Mouse (Mus musculus): ENCODE data around the gene Ggps1. TPM values are rescaled to one million over a fixed set of nuclear protein-coding genes. Genes with fewer than 3 reads are reported as not detected.

Gene Ggps1
- total and polyA plus RNA-seq, 2 experiments from 2014 or later = 80.0 to 120 TPM

- DNase-seq (ENCODE audit: low spot score) (no peak), ATAC-seq (no peak)
- 97% methylated on average over 2 of the region's 2 CpGs for WGBS
- peaks cover 14% of the 10 kb centered on the region for H3K36me3 ChIP-seq (ENCODE audit: insufficient read depth, low read length)
- H3K4me3 ChIP-seq (ENCODE audit: low read length) = no peak overlapping the region
- H3K4me1 ChIP-seq (ENCODE audit: insufficient read depth, low read length) = no peaks in the 10 kb centered on the region
- no peak overlapping the region for H3K27ac ChIP-seq
- H3K9me3 ChIP-seq (ENCODE audit: low read length) = no peaks in the 10 kb centered on the region
- H3K9ac ChIP-seq (replicated peaks; ENCODE audit: low read length) = no peak overlapping the region
- H3K27me3 ChIP-seq (ENCODE audit: insufficient read depth, low read length) = no peaks in the 10 kb centered on the region
- no peak for TF ChIP-seq CTCF (IDR thresholded peaks at IDR 0.05; ENCODE audit: low read depth)
- no peak overlapping the region for H3K4me2 ChIP-seq (ENCODE audit: low read depth, low read length)
These were observed 49.3 kb downstream of the Ggps1 start for GRCm38 (mm10) chr13:14014001-14014400.

- no peak for DNase-seq (ENCODE audit: low spot score)
- no peak overlapping the region for H3K4me3 ChIP-seq (ENCODE audit: low read length)
- 97% methylated on average over 4 of the region's 4 CpGs for WGBS
- H3K27ac ChIP-seq = no peak overlapping the region
- no peak for ATAC-seq
- no peaks in the 10 kb centered on the region for H3K9me3 ChIP-seq (ENCODE audit: low read length)
- H3K4me2 ChIP-seq (ENCODE audit: low read depth, low read length) = no peak overlapping the region
- peaks cover 9% of the 10 kb centered on the region; the same call in 1 of the 2 replicates for H3K36me3 ChIP-seq (ENCODE audit: insufficient read depth, low read length)
- H3K27me3 ChIP-seq (ENCODE audit: insufficient read depth, low read length) = no peaks in the 10 kb centered on the region
- no peaks in the 10 kb centered on the region for H3K4me1 ChIP-seq (ENCODE audit: insufficient read depth, low read length)
- no peak for TF ChIP-seq CTCF (IDR thresholded peaks at IDR 0.05; ENCODE audit: low read depth)
- H3K9ac ChIP-seq (replicated peaks; ENCODE audit: low read length) = no peak overlapping the region
These were observed 51.8 kb downstream of the Ggps1 start for GRCm38 (mm10) chr13:14011454-14011995.

GRCm38 (mm10) chr13:14006056-14006455 is 57.2 kb downstream of the Ggps1 start:
- ATAC-seq = no peak
- H3K9me3 ChIP-seq (ENCODE audit: low read length) = no peaks in the 10 kb centered on the region
- H3K27ac ChIP-seq = no peak overlapping the region
- TF ChIP-seq CTCF (IDR thresholded peaks at IDR 0.05; ENCODE audit: low read depth) = no peak
- no peaks in the 10 kb centered on the region for H3K27me3 ChIP-seq (ENCODE audit: insufficient read depth, low read length)
- 67% methylated on average over 2 of the region's 2 CpGs for WGBS
- H3K9ac ChIP-seq (replicated peaks; ENCODE audit: low read length) = no peak overlapping the region
- H3K4me1 ChIP-seq (ENCODE audit: insufficient read depth, low read length) = no peaks in the 10 kb centered on the region
- no peak overlapping the region for H3K4me2 ChIP-seq (ENCODE audit: low read depth, low read length)
- H3K36me3 ChIP-seq (ENCODE audit: insufficient read depth, low read length) = peaks cover 20% of the 10 kb centered on the region; the same call in 1 of the 2 replicates
- DNase-seq (ENCODE audit: low spot score) = no peak
- H3K4me3 ChIP-seq (ENCODE audit: low read length) = no peak overlapping the region

GRCm38 (mm10) chr13:14004999-14005398 is 58.3 kb downstream of the Ggps1 start:
- H3K27ac ChIP-seq = no peak overlapping the region
- H3K4me2 ChIP-seq (ENCODE audit: low read depth, low read length) = no peak overlapping the region
- no peaks in the 10 kb centered on the region for H3K9me3 ChIP-seq (ENCODE audit: low read length)
- no peak overlapping the region for H3K4me3 ChIP-seq (ENCODE audit: low read length)
- no peak for ATAC-seq
- peaks cover 26% of the 10 kb centered on the region; the same call in 1 of the 2 replicates for H3K36me3 ChIP-seq (ENCODE audit: insufficient read depth, low read length)
- WGBS = 88% methylated on average over 5 of the region's 5 CpGs
- no peaks in the 10 kb centered on the region for H3K27me3 ChIP-seq (ENCODE audit: insufficient read depth, low read length)
- no peak for TF ChIP-seq CTCF (IDR thresholded peaks at IDR 0.05; ENCODE audit: low read depth)
- H3K4me1 ChIP-seq (ENCODE audit: insufficient read depth, low read length) = no peaks in the 10 kb centered on the region
- H3K9ac ChIP-seq (replicated peaks; ENCODE audit: low read length) = no peak overlapping the region
- DNase-seq (ENCODE audit: low spot score) = no peak

GRCm38 (mm10) chr13:14004086-14004485 is 59.2 kb downstream of the Ggps1 start:
- Histone ChIP-seq H3K9ac (replicated peaks; ENCODE audit: low read length) (no peak overlapping the region), H3K36me3 (ENCODE audit: insufficient read depth, low read length) (peaks cover 29% of the 10 kb centered on the region; the same call in 1 of the 2 replicates), H3K27ac (no peak overlapping the region), H3K4me1 (ENCODE audit: insufficient read depth, low read length) (no peaks in the 10 kb centered on the region), H3K4me3 (ENCODE audit: low read length) (no peak overlapping the region), H3K4me2 (ENCODE audit: low read depth, low read length) (no peak overlapping the region), H3K9me3 (ENCODE audit: low read length) (no peaks in the 10 kb centered on the region), H3K27me3 (ENCODE audit: insufficient read depth, low read length) (no peaks in the 10 kb centered on the region)
- peak; percentile 20 for DNase-seq (ENCODE audit: low spot score)
- peak; percentile 56 for TF ChIP-seq CTCF (IDR thresholded peaks at IDR 0.05; ENCODE audit: low read depth)
- WGBS = 72% methylated on average over 4 of the region's 4 CpGs
- no peak for ATAC-seq

GRCm38 (mm10) chr13:14002706-14003105 is 60.6 kb downstream of the Ggps1 start:
- Histone ChIP-seq H3K27me3 (ENCODE audit: insufficient read depth, low read length) (no peaks in the 10 kb centered on the region), H3K36me3 (ENCODE audit: insufficient read depth, low read length) (peaks cover 34% of the 10 kb centered on the region), H3K4me2 (ENCODE audit: low read depth, low read length) (no peak overlapping the region), H3K4me3 (ENCODE audit: low read length) (no peak overlapping the region), H3K27ac (no peak overlapping the region), H3K9me3 (ENCODE audit: low read length) (no peaks in the 10 kb centered on the region), H3K9ac (replicated peaks; ENCODE audit: low read length) (no peak overlapping the region), H3K4me1 (ENCODE audit: insufficient read depth, low read length) (no peaks in the 10 kb centered on the region)
- no peak for DNase-seq (ENCODE audit: low spot score)
- no peak for TF ChIP-seq CTCF (IDR thresholded peaks at IDR 0.05; ENCODE audit: low read depth)
- WGBS = 49% methylated on average over 2 of the region's 2 CpGs
- no peak for ATAC-seq

Other genes with a start within 250 kb of the Ggps1 start
- 7.8 and 10.2 TPM in 2 replicates for gene B3galnt2, start 109.0 kb downstream of the Ggps1 start, total RNA-seq (2014; rRNA removed)
- gene B3galnt2, start 109.0 kb downstream of the Ggps1 start, polyA plus RNA-seq (2015; fragmentation: Nextera tagmentation; extraction: Ambion mirVana) = 7.2 and 9.6 TPM in 2 replicates
- gene Tbce, start 23.9 kb downstream of the Ggps1 start, total RNA-seq (2014; rRNA removed) = 43.3 and 60.2 TPM in 2 replicates
- 79.1 and 86.7 TPM in 2 replicates for gene Tbce, start 23.9 kb downstream of the Ggps1 start, polyA plus RNA-seq (2015; fragmentation: Nextera tagmentation; extraction: Ambion mirVana)
- gene Arid4b, start 256 bp downstream of the Ggps1 start, total RNA-seq (2014; rRNA removed) = 17.9 and 24.8 TPM in 2 replicates
- gene Arid4b, start 256 bp downstream of the Ggps1 start, polyA plus RNA-seq (2015; fragmentation: Nextera tagmentation; extraction: Ambion mirVana) = 56.4 and 66.7 TPM in 2 replicates